Mouse (Mus musculus) T-cell, adult 66 days (primary cell): ENCODE data around the gene Pdcl2. TPM values are rescaled to one million over a fixed set of nuclear protein-coding genes. Genes with fewer than 3 reads are reported as not detected.

Source experiments
- total RNA-seq, 2 experiments: library from RNA; stranded (reverse); gene quantifications; 3 replicates in 1 of 2; 4 replicates in 1 of 2; pipeline ENCODE4 v1.2.4; 2023

The Pdcl2 gene
- not detected for total RNA-seq

GRCm38 (mm10) chr5:76330953-76331352, at the start of gene Pdcl2:
TSS of gene Pdcl2 (minus strand) at chr5:76331156.

DNA sequence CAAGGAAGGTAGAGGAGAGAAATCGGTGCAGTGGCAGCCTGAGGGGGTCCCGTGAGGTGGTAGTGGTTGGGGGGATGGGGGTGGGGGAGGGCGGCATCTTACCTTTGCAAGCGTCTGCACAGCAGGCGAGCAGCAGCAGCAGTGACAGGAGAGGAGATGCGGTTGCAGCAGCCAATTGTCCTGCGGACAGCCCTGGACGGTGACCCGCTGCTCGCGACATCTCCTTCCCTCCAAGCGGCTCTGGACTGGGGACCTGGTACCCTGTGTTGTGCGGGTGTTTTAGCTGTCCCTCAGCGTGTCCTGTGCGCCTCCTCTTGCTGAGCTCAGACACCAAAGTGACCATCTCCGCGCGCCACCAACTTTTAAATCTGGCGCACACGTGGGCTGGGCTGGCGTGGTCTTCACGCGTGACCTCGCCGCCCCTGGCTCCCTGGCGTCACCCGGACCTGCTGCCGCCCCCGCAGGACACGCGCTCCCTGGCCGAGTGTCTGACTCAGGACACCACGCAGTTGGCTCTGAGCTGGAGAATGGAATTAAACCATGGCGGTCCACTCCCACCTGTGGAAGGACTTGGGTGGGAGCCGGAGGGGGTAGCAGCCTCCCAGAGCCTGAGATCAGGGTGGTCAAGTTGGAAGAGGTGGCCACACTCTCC, 32.6 kb upstream of the Pdcl2 start, which contains the start of gene Nmu:
Nmu (minus strand) TSS at position 336 of the 652 bp plus-strand sequence.

DNA sequence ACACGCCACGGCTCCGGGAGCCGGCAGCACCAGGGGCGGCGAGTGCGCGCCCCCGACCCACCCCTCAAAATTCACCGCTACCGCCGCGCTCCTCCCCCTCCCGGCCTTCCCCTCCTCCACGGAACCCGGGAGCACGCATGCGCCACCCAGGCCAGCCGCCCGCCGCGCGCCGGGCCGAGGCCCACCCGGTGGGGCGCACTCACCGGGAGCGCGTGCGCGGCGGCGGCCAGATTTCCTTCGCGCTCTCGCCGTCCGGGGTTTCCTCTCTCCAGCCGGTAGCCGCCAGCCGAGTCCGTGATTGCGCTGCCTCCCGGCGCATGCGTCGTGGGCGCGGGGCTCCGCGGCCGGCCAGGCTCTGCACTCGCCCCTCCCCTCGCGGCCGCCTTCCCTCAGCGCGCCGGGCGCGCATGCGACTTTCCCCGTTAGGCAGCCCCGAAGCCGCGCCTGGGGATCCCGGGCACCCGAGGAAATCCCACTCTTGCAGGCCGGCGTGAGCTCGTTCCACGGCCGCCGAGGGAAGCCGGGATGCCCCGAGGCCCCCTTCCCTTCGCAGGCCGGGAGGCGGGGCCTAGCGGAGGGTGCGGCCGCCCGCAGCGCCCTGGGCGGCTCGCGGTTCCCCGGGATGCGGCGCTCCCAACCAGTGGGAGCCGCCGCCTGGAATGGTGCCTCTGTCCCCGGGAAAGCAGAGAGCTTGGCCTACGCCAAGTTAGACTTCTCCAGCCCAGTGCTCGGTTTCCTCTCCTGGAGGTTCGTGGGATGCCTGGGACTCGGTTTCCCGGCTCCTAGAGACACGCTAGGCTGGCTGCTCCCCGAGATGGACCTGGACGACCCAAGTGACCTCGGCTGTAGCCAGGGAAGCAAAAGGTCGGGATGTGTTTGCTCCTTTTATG, 26.3 kb downstream of the Pdcl2 start, which contains the start of gene Clock:
Clock (minus strand) TSS at position 341 of the 890 bp plus-strand sequence.

Other genes starting within 250 kb of the Pdcl2 start
- 10 to 100 TPM; 33.9 to 37.8 TPM for gene Srd5a3, start 190.9 kb downstream of the Pdcl2 start, total RNA-seq
- 10 to 100 TPM; 41.1 to 45.6 TPM for gene Tmem165, start 147.3 kb downstream of the Pdcl2 start, total RNA-seq
- 10 to 100 TPM; 25.1 to 26.8 TPM for gene Clock, start 26.4 kb downstream of the Pdcl2 start, total RNA-seq
- gene Nmu, start 32.6 kb upstream of the Pdcl2 start, total RNA-seq = not detected
- not detected for gene Gm7271, start 152.9 kb upstream of the Pdcl2 start, total RNA-seq
- gene Exoc1, start 198.2 kb upstream of the Pdcl2 start, total RNA-seq = 10 to 100 TPM; 74.8 to 75.5 TPM